Mouse (Mus musculus): ENCODE data around the gene Tmem242.

GRCm38 (mm10) chr17:5410336-5410735 lies 29.7 kb downstream of the Tmem242 start:
- TF ChIP-seq USF1 (IDR thresholded peaks at IDR 0.05; ENCODE audit: low read depth) (no peak), CTCF (IDR thresholded peaks at IDR 0.05; ENCODE audit: control insufficient read depth, insufficient read depth, insufficient read length) (no peak), MAX (IDR thresholded peaks at IDR 0.05) (no peak), CEBPB (IDR thresholded peaks at IDR 0.05; ENCODE audit: low read depth) (no peak)

All from C2C12 (cell line).